Mouse (Mus musculus): ENCODE data around the gene Mapk14.

DNA sequence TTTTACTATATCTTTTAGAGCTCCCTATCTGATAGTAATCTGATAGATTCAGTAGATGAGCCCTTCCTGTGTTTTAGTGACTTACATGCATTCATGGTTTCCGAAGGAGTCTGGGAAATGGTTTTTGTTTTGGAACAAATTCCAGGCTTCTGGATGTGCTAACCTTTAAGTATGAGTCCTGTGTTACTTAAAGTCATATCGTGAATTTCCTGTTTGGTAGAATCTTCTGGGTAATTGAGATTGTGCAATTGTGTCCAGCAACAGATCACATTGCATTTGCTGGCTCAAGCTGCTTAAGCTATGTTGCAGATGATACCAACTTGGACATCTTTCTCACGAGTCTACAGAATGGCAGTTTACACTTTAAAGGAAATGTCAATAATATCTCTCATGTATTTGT, 2.0 kb downstream of the Mapk14 start:
- TF ChIP-seq MAZ (IDR thresholded peaks at IDR 0.05; ENCODE audit: low read depth, low read length) (no peak), UBTF (IDR thresholded peaks at IDR 0.05; ENCODE audit: low read depth, low read length) (no peak), CTCF (conservative IDR thresholded peaks at IDR 0.05 in 1 of 2, IDR thresholded peaks at IDR 0.05 in 1 of 2; ENCODE audit: low read depth in 2 of 2, low read length in 2 of 2) (no peak), USF2 (conservative IDR thresholded peaks at IDR 0.05; ENCODE audit: low read depth, low read length) (no peak), POLR2A (IDR thresholded peaks at IDR 0.05; ENCODE audit: low read depth, low read length) (no peak), HCFC1 (IDR thresholded peaks at IDR 0.05; ENCODE audit: low read depth, low read length) (no peak), GABPA (IDR thresholded peaks at IDR 0.05; ENCODE audit: insufficient replicate concordance, low read depth, low read length) (no peak), ZMIZ1 (IDR thresholded peaks at IDR 0.05; ENCODE audit: low read depth, low read length) (no peak)

All from CH12.LX (cell line).